Mouse (Mus musculus): ENCODE data around the gene Itpr3. TPM values are rescaled to one million over a fixed set of nuclear protein-coding genes. Genes with fewer than 3 reads are reported as not detected.

Gene Itpr3
- polyA plus RNA-seq, 1 experiment from 2014 or later = 0.45 TPM

GRCm38 (mm10) chr17:27167545-27167944, 110.4 kb downstream of the Itpr3 start, which contains the start of gene Ip6k3:
Gene Ip6k3 (minus strand): TSS chr17:27167795.
- ATAC-seq (no peak), DNase-seq (no peak)
- WGBS (ENCODE audit: insufficient replicate concordance) = 61% methylated on average over 4 of the region's 4 CpGs
- Histone ChIP-seq H3K4me2 (ENCODE audit: low read depth, low read length) (no peak within 1 kb of the TSS), H3K27me3 (ENCODE audit: insufficient read depth, low read length) (no peaks in the 10 kb centered on the region), H3K9ac (replicated peaks) (no peak within 1 kb of the TSS), H3K9me3 (ENCODE audit: low read length) (no peaks in the 10 kb centered on the region), H3K4me1 (ENCODE audit: insufficient read depth) (no peaks in the 10 kb centered on the region), H3K4me3 (ENCODE audit: low read depth, low read length) (no peak within 1 kb of the TSS), H3K27ac (ENCODE audit: low read depth) (no peak within 1 kb of the TSS), H3K36me3 (replicated peaks; ENCODE audit: insufficient read depth, low read length) (no peaks in the 10 kb centered on the region)
- TF ChIP-seq EP300 (IDR thresholded peaks at IDR 0.05; ENCODE audit: low read depth) (no peak), CTCF (IDR thresholded peaks at IDR 0.05; ENCODE audit: low read depth) (no peak)

- 87% methylated on average over 4 of the region's 4 CpGs for WGBS (ENCODE audit: insufficient replicate concordance)
- TF ChIP-seq EP300 (IDR thresholded peaks at IDR 0.05; ENCODE audit: low read depth) (no peak), CTCF (IDR thresholded peaks at IDR 0.05; ENCODE audit: low read depth) (no peak)
- no peak for DNase-seq
- peaks cover 2% of the 10 kb centered on the region; the same call in 1 of the 2 replicates for H3K4me1 ChIP-seq (ENCODE audit: insufficient read depth)
- H3K9ac ChIP-seq (replicated peaks) = no peak overlapping the region
- H3K27ac ChIP-seq (ENCODE audit: low read depth) = no peak overlapping the region
- H3K4me3 ChIP-seq (ENCODE audit: low read depth, low read length) = no peak overlapping the region
- no peaks in the 10 kb centered on the region for H3K27me3 ChIP-seq (ENCODE audit: insufficient read depth, low read length)
- ATAC-seq = no peak
- H3K36me3 ChIP-seq (replicated peaks; ENCODE audit: insufficient read depth, low read length) = no peaks in the 10 kb centered on the region
- no peak overlapping the region for H3K4me2 ChIP-seq (ENCODE audit: low read depth, low read length)
- no peaks in the 10 kb centered on the region for H3K9me3 ChIP-seq (ENCODE audit: low read length)
Measured at GRCm38 (mm10) chr17:27168569-27168968, 111.5 kb downstream of the Itpr3 start.

GRCm38 (mm10) chr17:27169952-27170695, 113.0 kb downstream of the Itpr3 start:
- no peak for DNase-seq
- Histone ChIP-seq H3K9me3 (ENCODE audit: low read length) (no peaks in the 10 kb centered on the region), H3K36me3 (replicated peaks; ENCODE audit: insufficient read depth, low read length) (no peaks in the 10 kb centered on the region), H3K27me3 (ENCODE audit: insufficient read depth, low read length) (no peaks in the 10 kb centered on the region), H3K4me3 (ENCODE audit: low read depth, low read length) (no peak overlapping the region), H3K27ac (ENCODE audit: low read depth) (no peak overlapping the region), H3K4me2 (ENCODE audit: low read depth, low read length) (no peak overlapping the region), H3K9ac (replicated peaks) (no peak overlapping the region), H3K4me1 (ENCODE audit: insufficient read depth) (peaks cover 4% of the 10 kb centered on the region; the same call in 1 of the 2 replicates)
- 70% methylated on average over 11 of the region's 11 CpGs for WGBS (ENCODE audit: insufficient replicate concordance)
- TF ChIP-seq EP300 (IDR thresholded peaks at IDR 0.05; ENCODE audit: low read depth) (no peak), CTCF (IDR thresholded peaks at IDR 0.05; ENCODE audit: low read depth) (no peak)
- ATAC-seq = no peak

- ATAC-seq (no peak), DNase-seq (no peak)
- 55% methylated on average over 5 of the region's 5 CpGs for WGBS (ENCODE audit: insufficient replicate concordance)
- H3K9me3 ChIP-seq (ENCODE audit: low read length) = no peaks in the 10 kb centered on the region
- no peaks in the 10 kb centered on the region for H3K36me3 ChIP-seq (replicated peaks; ENCODE audit: insufficient read depth, low read length)
- no peak overlapping the region for H3K4me3 ChIP-seq (ENCODE audit: low read depth, low read length)
- no peak overlapping the region for H3K4me2 ChIP-seq (ENCODE audit: low read depth, low read length)
- peaks cover 4% of the 10 kb centered on the region; the same call in 1 of the 2 replicates for H3K4me1 ChIP-seq (ENCODE audit: insufficient read depth)
- no peak overlapping the region for H3K27ac ChIP-seq (ENCODE audit: low read depth)
- TF ChIP-seq EP300 (IDR thresholded peaks at IDR 0.05; ENCODE audit: low read depth) (no peak), CTCF (IDR thresholded peaks at IDR 0.05; ENCODE audit: low read depth) (no peak)
- no peak overlapping the region for H3K9ac ChIP-seq (replicated peaks)
- no peaks in the 10 kb centered on the region for H3K27me3 ChIP-seq (ENCODE audit: insufficient read depth, low read length)
Measured at GRCm38 (mm10) chr17:27171121-27171520, 114.0 kb downstream of the Itpr3 start.

Small RNAs within 50 kb of the gene (microRNA-seq; reads per million reads assigned to microRNA genes)
- gene Mir7677 = not detected

Other genes with a start within 250 kb of the Itpr3 start
- gene Nkx2-5, start 212.3 kb upstream of the Itpr3 start, polyA plus RNA-seq (2015; fragmentation: Nextera tagmentation; extraction: Ambion mirVana) = not detected in 2 replicates
- 1.6 and 2.7 TPM in 2 replicates for gene Kifc5b, start 140.2 kb upstream of the Itpr3 start, polyA plus RNA-seq (2015; fragmentation: Nextera tagmentation; extraction: Ambion mirVana)
- gene Phf1, start 124.3 kb upstream of the Itpr3 start, polyA plus RNA-seq (2015; fragmentation: Nextera tagmentation; extraction: Ambion mirVana) = 2.5 and 2.7 TPM in 2 replicates
- gene Cuta, start 117.7 kb upstream of the Itpr3 start, polyA plus RNA-seq (2015; fragmentation: Nextera tagmentation; extraction: Ambion mirVana) = 83.4 and 87.1 TPM in 2 replicates
- gene Syngap1, start 116.1 kb upstream of the Itpr3 start, polyA plus RNA-seq (2015; fragmentation: Nextera tagmentation; extraction: Ambion mirVana) = 0.19 and 0.33 TPM in 2 replicates
- gene Zbtb9, start 84.1 kb upstream of the Itpr3 start, polyA plus RNA-seq (2015; fragmentation: Nextera tagmentation; extraction: Ambion mirVana) = 3.3 and 4.4 TPM in 2 replicates
- 2.7 and 2.9 TPM in 2 replicates for gene Bak1, start 28.3 kb upstream of the Itpr3 start, polyA plus RNA-seq (2015; fragmentation: Nextera tagmentation; extraction: Ambion mirVana)
- 101 and 107 TPM in 2 replicates for gene Uqcc2, start 76.6 kb downstream of the Itpr3 start, polyA plus RNA-seq (2015; fragmentation: Nextera tagmentation; extraction: Ambion mirVana)
- 0.06 and 0.34 TPM in 2 replicates for gene Ip6k3, start 110.5 kb downstream of the Itpr3 start, polyA plus RNA-seq (2015; fragmentation: Nextera tagmentation; extraction: Ambion mirVana)
- 4.7 and 5.2 TPM in 2 replicates for gene Lemd2, start 147.2 kb downstream of the Itpr3 start, polyA plus RNA-seq (2015; fragmentation: Nextera tagmentation; extraction: Ambion mirVana)

All from liver, postnatal 0 days (tissue).